Mouse (Mus musculus) stomach, embryonic 14.5 days (tissue): Measurements from ENCODE around the gene Txk. TPM values are rescaled to one million over a fixed set of nuclear protein-coding genes. Genes with fewer than 3 reads are reported as not detected.

Experiments used
- ATAC-seq: fragments of 200-750 bp; cut with Nextera tagmentation; 2 replicates; pipeline ENCODE4 v1.8.0; 2017; ENCODE audit warnings: low read depth, moderate TSS enrichment; ENCODE audit not compliant: insufficient number of reproducible peaks, insufficient read depth, low FRiP score
- H3K27ac ChIP-seq: fragments of 300-500 bp; sonication (generic); 2 replicates; pipeline ENCODE4 v1.5.1; 2014; ENCODE audit warnings: mild to moderate bottlenecking, low read length, moderate library complexity, mixed read lengths
- H3K27me3 ChIP-seq: fragments of 300-500 bp; sonication (generic); 2 replicates; pipeline ENCODE4 v1.6.1; 2014; ENCODE audit warnings: low read length, control low read depth, mixed read lengths; ENCODE audit not compliant: control insufficient read depth, insufficient read depth
- H3K36me3 ChIP-seq: fragments of 300-500 bp; sonication (generic); 2 replicates; pipeline ENCODE4 v1.6.1; 2014; ENCODE audit warnings: mild to moderate bottlenecking, control low read depth, low read length, moderate library complexity, mixed read lengths; ENCODE audit not compliant: control insufficient read depth, insufficient read depth
- H3K4me1 ChIP-seq: fragments of 300-500 bp; sonication (generic); 2 replicates; pipeline ENCODE4 v1.6.1; 2014; ENCODE audit warnings: low read length, control low read depth, mixed read lengths; ENCODE audit not compliant: control insufficient read depth, insufficient read depth
- H3K4me2 ChIP-seq: fragments of 300-500 bp; sonication (generic); replicated peaks from 2 replicates; pipeline ENCODE4 v1.6.1; 2014; ENCODE audit warnings: low read depth, low read length, control low read depth
- H3K4me3 ChIP-seq: fragments of 300-500 bp; sonication (generic); 2 replicates; pipeline ENCODE4 v1.5.1; 2014; ENCODE audit warnings: low read depth, low read length, control low read depth
- H3K9ac ChIP-seq: fragments of 300-500 bp; sonication (generic); replicated peaks from 2 replicates; pipeline ENCODE4 v1.6.1; 2014; ENCODE audit warnings: low read depth, mild to moderate bottlenecking, control low read depth, low read length, moderate library complexity, mixed read lengths
- H3K9me3 ChIP-seq: fragments of 300-500 bp; sonication (generic); 2 replicates; pipeline ENCODE4 v1.6.1; 2016; ENCODE audit warnings: low read depth, low read length, control low read depth; ENCODE audit not compliant: control insufficient read depth
- WGBS: fragments of 180-500 bp; shearing (Covaris S2); extraction: QIAGEN DNeasy Blood & Tissue Kit; methylation state at CpG from one replicate; pipeline ENCODE4 v1.1.7; 2014; 5-methylcytosine and 5-hydroxymethylcytosine counted together
- polyA plus RNA-seq: library from polyadenylated mRNA; unstranded; fragments of >200 nt; fragmentation: Nextera tagmentation; extraction: Ambion mirVana; gene quantifications from 2 replicates; pipeline ENCODE4 v1.2.1, GENCODE M21; 2014

Gene Txk
- polyA plus RNA-seq, 1 experiment from 2014 or later, result 0.32 TPM

- Histone ChIP-seq H3K9ac (no peak overlapping the region), H3K4me1 (no peaks in the 10 kb centered on the region), H3K9me3 (no peaks in the 10 kb centered on the region), H3K27me3 (no peaks in the 10 kb centered on the region), H3K27ac (no peak overlapping the region), H3K36me3 (no peaks in the 10 kb centered on the region), H3K4me3 (no peak overlapping the region), H3K4me2 (no peak overlapping the region)
- 26% methylated on average over 4 of the region's 4 CpGs for WGBS
- no peak for ATAC-seq
Observed at GRCm38 (mm10) chr5:72710572-72711278, 41.9 kb downstream of the Txk start.

- H3K4me2 ChIP-seq, result no peak overlapping the region
- H3K4me1 ChIP-seq, result no peaks in the 10 kb centered on the region
- no peak overlapping the region for H3K9ac ChIP-seq
- H3K27ac ChIP-seq, result no peak overlapping the region
- H3K4me3 ChIP-seq, result no peak overlapping the region
- ATAC-seq, result no peak
- WGBS, result 87% methylated on average over 9 of the region's 9 CpGs
- no peaks in the 10 kb centered on the region for H3K9me3 ChIP-seq
- H3K36me3 ChIP-seq, result no peaks in the 10 kb centered on the region
- no peaks in the 10 kb centered on the region for H3K27me3 ChIP-seq
Observed at GRCm38 (mm10) chr5:72709976-72710375, 42.6 kb downstream of the Txk start.

GRCm38 (mm10) chr5:72709451-72709850 is 43.1 kb downstream of the Txk start:
- Histone ChIP-seq H3K9me3 (no peaks in the 10 kb centered on the region), H3K4me3 (no peak overlapping the region), H3K27ac (no peak overlapping the region), H3K27me3 (no peaks in the 10 kb centered on the region), H3K9ac (no peak overlapping the region), H3K4me1 (no peaks in the 10 kb centered on the region), H3K36me3 (no peaks in the 10 kb centered on the region), H3K4me2 (no peak overlapping the region)
- 74% methylated on average over 13 of the region's 13 CpGs for WGBS
- no peak for ATAC-seq

GRCm38 (mm10) chr5:72706722-72707121 is 45.9 kb downstream of the Txk start:
- H3K4me3 ChIP-seq, result no peak overlapping the region
- 60% methylated on average over 10 of the region's 10 CpGs for WGBS
- no peaks in the 10 kb centered on the region for H3K4me1 ChIP-seq
- H3K27ac ChIP-seq, result no peak overlapping the region
- no peaks in the 10 kb centered on the region for H3K36me3 ChIP-seq
- ATAC-seq, result no peak
- no peaks in the 10 kb centered on the region for H3K9me3 ChIP-seq
- no peak overlapping the region for H3K4me2 ChIP-seq
- H3K27me3 ChIP-seq, result no peaks in the 10 kb centered on the region
- H3K9ac ChIP-seq, result no peak overlapping the region

DNA sequence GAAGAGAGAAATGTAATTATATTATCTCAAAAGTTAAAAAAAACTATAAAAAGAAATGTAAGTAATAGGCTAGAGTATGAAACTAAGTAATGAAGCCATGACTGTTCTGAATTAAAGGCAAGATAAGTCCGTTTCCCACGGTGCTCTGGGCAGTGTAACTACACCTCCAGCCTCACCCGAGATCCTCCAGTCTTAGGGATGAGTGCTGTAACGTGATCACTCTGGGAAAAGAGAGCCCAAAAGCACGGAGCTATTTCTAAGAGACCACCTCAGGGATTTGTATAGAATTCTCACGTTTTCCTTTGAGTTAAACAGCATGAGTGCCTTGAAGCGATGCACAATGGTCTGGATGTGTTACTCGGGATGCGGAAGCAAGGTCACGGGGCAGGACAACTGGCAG is 46.5 kb downstream of the Txk start:
- Histone ChIP-seq H3K36me3 (no peaks in the 10 kb centered on the region), H3K4me2 (no peak overlapping the region), H3K4me1 (no peaks in the 10 kb centered on the region), H3K9me3 (no peaks in the 10 kb centered on the region), H3K4me3 (no peak overlapping the region), H3K9ac (no peak overlapping the region), H3K27ac (no peak overlapping the region), H3K27me3 (no peaks in the 10 kb centered on the region)
- ATAC-seq, result no peak
- 55% methylated on average over 10 of the region's 10 CpGs for WGBS

DNA sequence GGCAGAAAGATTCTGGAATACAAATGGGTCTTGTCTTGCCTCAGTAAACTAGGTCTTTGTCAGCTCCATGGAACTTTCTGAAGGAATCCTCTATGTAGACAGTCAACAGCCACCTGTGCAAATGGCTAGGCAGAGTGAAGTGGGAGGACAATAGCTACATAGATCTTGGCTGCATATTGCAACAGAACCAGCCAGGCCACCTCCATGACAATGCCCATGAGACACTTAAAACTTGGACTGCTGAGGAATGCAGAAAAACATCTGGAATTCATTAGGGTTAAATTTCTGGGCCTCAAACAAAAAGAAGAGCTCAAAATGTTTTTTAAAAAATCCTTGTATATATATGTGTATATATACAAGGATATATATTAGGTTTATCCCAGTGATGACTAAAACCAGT is 50.4 kb downstream of the Txk start:
- Histone ChIP-seq H3K27ac (no peak overlapping the region), H3K4me3 (no peak overlapping the region), H3K27me3 (no peaks in the 10 kb centered on the region), H3K4me2 (no peak overlapping the region), H3K9me3 (no peaks in the 10 kb centered on the region), H3K4me1 (no peaks in the 10 kb centered on the region), H3K9ac (no peak overlapping the region), H3K36me3 (no peaks in the 10 kb centered on the region)
- ATAC-seq, result no peak

- 32% methylated on average over 2 of the region's 2 CpGs for WGBS
- H3K27ac ChIP-seq, result no peak overlapping the region
- H3K4me1 ChIP-seq, result no peaks in the 10 kb centered on the region
- no peaks in the 10 kb centered on the region for H3K27me3 ChIP-seq
- H3K4me2 ChIP-seq, result no peak overlapping the region
- no peak overlapping the region for H3K4me3 ChIP-seq
- ATAC-seq, result no peak
- no peaks in the 10 kb centered on the region for H3K9me3 ChIP-seq
- no peak overlapping the region for H3K9ac ChIP-seq
- H3K36me3 ChIP-seq, result no peaks in the 10 kb centered on the region
Observed at GRCm38 (mm10) chr5:72699500-72699818, 53.1 kb downstream of the Txk start.

- no peaks in the 10 kb centered on the region for H3K36me3 ChIP-seq
- H3K4me2 ChIP-seq, result no peak overlapping the region
- H3K27me3 ChIP-seq, result no peaks in the 10 kb centered on the region
- H3K9me3 ChIP-seq, result no peaks in the 10 kb centered on the region
- no peak overlapping the region for H3K4me3 ChIP-seq
- no peak for ATAC-seq
- no peak overlapping the region for H3K9ac ChIP-seq
- 64% methylated on average over 7 of the region's 7 CpGs for WGBS
- no peak overlapping the region for H3K27ac ChIP-seq
- no peaks in the 10 kb centered on the region for H3K4me1 ChIP-seq
Observed at GRCm38 (mm10) chr5:72698818-72699499, 53.6 kb downstream of the Txk start.

GRCm38 (mm10) chr5:72698343-72698742 is 54.2 kb downstream of the Txk start:
- Histone ChIP-seq H3K9me3 (no peaks in the 10 kb centered on the region), H3K27me3 (no peaks in the 10 kb centered on the region), H3K27ac (no peak overlapping the region), H3K36me3 (no peaks in the 10 kb centered on the region), H3K4me3 (no peak overlapping the region), H3K4me1 (no peaks in the 10 kb centered on the region), H3K9ac (no peak overlapping the region), H3K4me2 (no peak overlapping the region)
- ATAC-seq, result no peak
- WGBS, result 51% methylated on average over 3 of the region's 3 CpGs
